Mouse (Mus musculus): ENCODE results near the gene Phf11b. TPM values are rescaled to one million over a fixed set of nuclear protein-coding genes. Genes with fewer than 3 reads are reported as not detected.

Gene Phf11b
- polyA plus RNA-seq, 1 experiment = 0.06 TPM

Other genes starting within 250 kb of the Phf11b start
- gene 1700129C05Rik, start 198.5 kb downstream of the Phf11b start, polyA plus RNA-seq (2012; fragmentation: generic; extraction: Trizol) = not detected
- not detected for gene Gm5142, start 162.6 kb downstream of the Phf11b start, polyA plus RNA-seq (2012; fragmentation: generic; extraction: Trizol)
- 5.7 TPM for gene Rcbtb1, start 140.1 kb downstream of the Phf11b start, polyA plus RNA-seq (2012; fragmentation: generic; extraction: Trizol)
- not detected for gene Gm6904, start 81.1 kb downstream of the Phf11b start, polyA plus RNA-seq (2012; fragmentation: generic; extraction: Trizol)
- gene Phf11a, start 43.8 kb downstream of the Phf11b start, polyA plus RNA-seq (2012; fragmentation: generic; extraction: Trizol) = not detected
- gene Phf11d, start 24.1 kb upstream of the Phf11b start, polyA plus RNA-seq (2012; fragmentation: generic; extraction: Trizol) = 0.06 TPM
- 0.07 TPM for gene Phf11c, start 54.0 kb upstream of the Phf11b start, polyA plus RNA-seq (2012; fragmentation: generic; extraction: Trizol)
- 2.2 TPM for gene Setdb2, start 99.5 kb upstream of the Phf11b start, polyA plus RNA-seq (2012; fragmentation: generic; extraction: Trizol)
- gene Cab39l, start 99.6 kb upstream of the Phf11b start, polyA plus RNA-seq (2012; fragmentation: generic; extraction: Trizol) = 8.3 TPM